Mouse (Mus musculus) liver, embryonic 12.5 days (tissue): ENCODE results near the gene Tmtc4. TPM values are rescaled to one million over a fixed set of nuclear protein-coding genes. Genes with fewer than 3 reads are reported as not detected.

Experiments
- ATAC-seq: fragments of 200-750 bp; cut with Nextera tagmentation; 2 replicates; pipeline ENCODE4 v1.8.0; 2017; ENCODE audit warnings: moderate number of reproducible peaks, mild to moderate bottlenecking, moderate library complexity
- H3K27ac ChIP-seq: fragments of 300-500 bp; sonication (generic); 2 replicates; pipeline ENCODE4 v1.5.1; 2016; ENCODE audit warnings: mild to moderate bottlenecking
- H3K27me3 ChIP-seq: fragments of 300-500 bp; sonication (generic); replicated peaks from 2 replicates; pipeline ENCODE4 v1.6.1; 2016; ENCODE audit warnings: mild to moderate bottlenecking, moderate library complexity
- H3K36me3 ChIP-seq: fragments of 300-500 bp; sonication (generic); 2 replicates; pipeline ENCODE4 v1.6.1; 2016; ENCODE audit warnings: mild to moderate bottlenecking, moderate library complexity
- H3K4me1 ChIP-seq: fragments of 300-500 bp; sonication (generic); 2 replicates; pipeline ENCODE4 v1.6.1; 2016
- H3K4me2 ChIP-seq: fragments of 300-500 bp; sonication (generic); 2 replicates; pipeline ENCODE4 v1.6.1; 2016; ENCODE audit warnings: mild to moderate bottlenecking, moderate library complexity
- H3K4me3 ChIP-seq: fragments of 300-500 bp; sonication (generic); 2 replicates; pipeline ENCODE4 v1.5.1; 2016; ENCODE audit warnings: mild to moderate bottlenecking, moderate library complexity
- H3K9ac ChIP-seq: fragments of 300-500 bp; sonication (generic); 2 replicates; pipeline ENCODE4 v1.6.1; 2016; ENCODE audit warnings: mild to moderate bottlenecking, moderate library complexity
- H3K9me3 ChIP-seq: fragments of 300-500 bp; sonication (generic); replicated peaks from 2 replicates; pipeline ENCODE4 v1.6.1; 2016; ENCODE audit warnings: mild to moderate bottlenecking, moderate library complexity
- WGBS: fragments of 180-500 bp; shearing (Covaris S2); methylation state at CpG from one replicate; pipeline ENCODE4 v1.1.7; 2016; ENCODE audit not compliant: insufficient replicate concordance; 5-methylcytosine and 5-hydroxymethylcytosine counted together
- polyA plus RNA-seq: library from polyadenylated mRNA; unstranded; fragments of >200 nt; fragmentation: Nextera tagmentation; extraction: Ambion mirVana; gene quantifications from 2 replicates; pipeline ENCODE4 v1.2.1, GENCODE M21; 2016

Tmtc4 gene
- polyA plus RNA-seq, 1 experiment from 2014 or later: 3.8 TPM

DNA sequence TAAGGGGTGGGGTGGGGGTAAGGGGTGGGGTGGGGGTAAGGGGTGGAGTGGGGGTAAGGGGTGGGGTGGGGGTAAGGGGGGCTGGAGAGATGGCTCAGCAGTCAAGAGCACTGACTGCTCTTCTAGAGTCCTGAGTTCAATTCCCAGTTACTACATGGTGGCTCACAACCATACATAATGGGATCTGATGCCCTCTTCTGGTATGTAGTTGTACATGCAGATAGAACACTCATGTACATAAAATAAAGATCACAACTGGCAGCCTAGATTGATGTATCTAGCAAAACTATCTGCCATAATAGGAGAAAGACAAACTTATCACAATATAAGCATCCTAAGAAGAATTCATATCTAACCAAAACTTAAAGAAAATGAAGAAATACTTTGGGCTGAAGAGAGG lies 85.3 kb downstream of the Tmtc4 start:
- ATAC-seq: no peak
- H3K4me1 ChIP-seq: no peaks in the 10 kb centered on the region
- no peak overlapping the region for H3K4me3 ChIP-seq
- no peaks in the 10 kb centered on the region for H3K9me3 ChIP-seq
- no peak overlapping the region for H3K9ac ChIP-seq
- no peak overlapping the region for H3K27ac ChIP-seq
- no peak overlapping the region for H3K4me2 ChIP-seq
- no peaks in the 10 kb centered on the region for H3K27me3 ChIP-seq
- 0 out of 2 replicates have a peak, but pooled peaks cover 7% of the 10 kb centered on the region for H3K36me3 ChIP-seq

GRCm38 (mm10) chr14:122896106-122896505 lies 87.7 kb downstream of the Tmtc4 start:
- H3K4me3 ChIP-seq: no peak overlapping the region
- no peaks in the 10 kb centered on the region for H3K9me3 ChIP-seq
- no peak for ATAC-seq
- no peak overlapping the region for H3K9ac ChIP-seq
- no peaks in the 10 kb centered on the region for H3K4me1 ChIP-seq
- 88% methylated on average over 1 of the region's 1 CpGs for WGBS
- H3K27ac ChIP-seq: no peak overlapping the region
- no peak overlapping the region for H3K4me2 ChIP-seq
- peaks cover 16% of the 10 kb centered on the region; the same call in 1 of the 2 replicates for H3K36me3 ChIP-seq
- H3K27me3 ChIP-seq: no peaks in the 10 kb centered on the region

DNA sequence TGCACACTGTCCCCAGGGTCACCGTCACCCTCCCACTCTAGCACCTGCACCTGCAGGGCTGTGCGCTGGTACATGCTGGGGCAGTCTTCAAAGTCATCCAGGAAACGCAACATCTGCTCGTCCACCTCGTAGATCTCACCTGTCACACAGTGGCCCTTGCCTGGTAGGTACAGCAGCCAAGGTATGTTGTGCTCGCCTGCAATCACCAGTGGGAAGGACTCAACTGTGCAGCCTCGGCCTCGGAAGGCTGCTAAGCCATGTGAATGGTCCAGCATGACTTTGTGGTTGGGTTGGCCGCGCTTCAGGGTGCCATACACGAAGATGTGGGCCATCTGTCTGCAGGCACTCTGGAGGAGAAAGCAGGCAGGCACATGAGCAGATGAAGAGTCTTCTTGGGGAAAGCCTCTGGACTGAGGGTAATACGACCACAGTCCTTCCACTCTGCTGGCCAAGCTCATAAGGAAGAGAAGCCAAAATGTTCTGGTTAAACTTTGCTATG lies 92.3 kb downstream of the Tmtc4 start:
- Histone ChIP-seq H3K4me3 (no peak overlapping the region), H3K9me3 (no peaks in the 10 kb centered on the region), H3K27ac (no peak overlapping the region), H3K36me3 (peaks cover 32% of the 10 kb centered on the region), H3K4me1 (no peaks in the 10 kb centered on the region), H3K9ac (no peak overlapping the region), H3K4me2 (no peak overlapping the region), H3K27me3 (no peaks in the 10 kb centered on the region)
- WGBS: 83% methylated on average over 12 of the region's 12 CpGs
- ATAC-seq: no peak

- ATAC-seq: no peak
- Histone ChIP-seq H3K27me3 (no peaks in the 10 kb centered on the region), H3K36me3 (peaks cover 25% of the 10 kb centered on the region), H3K27ac (no peak overlapping the region), H3K9me3 (no peaks in the 10 kb centered on the region), H3K4me3 (no peak overlapping the region), H3K9ac (no peak overlapping the region), H3K4me1 (no peaks in the 10 kb centered on the region), H3K4me2 (no peak overlapping the region)
- WGBS: 83% methylated on average over 1 of the region's 1 CpGs
Observed at GRCm38 (mm10) chr14:122888480-122888872, 95.4 kb downstream of the Tmtc4 start.

GRCm38 (mm10) chr14:122887702-122888479 lies 95.9 kb downstream of the Tmtc4 start:
- Histone ChIP-seq H3K4me1 (no peaks in the 10 kb centered on the region), H3K27me3 (no peaks in the 10 kb centered on the region), H3K4me2 (no peak overlapping the region), H3K27ac (no peak overlapping the region), H3K9ac (no peak overlapping the region), H3K9me3 (no peaks in the 10 kb centered on the region), H3K4me3 (no peak overlapping the region), H3K36me3 (peaks cover 25% of the 10 kb centered on the region)
- no peak for ATAC-seq
- 76% methylated on average over 3 of the region's 3 CpGs for WGBS

DNA sequence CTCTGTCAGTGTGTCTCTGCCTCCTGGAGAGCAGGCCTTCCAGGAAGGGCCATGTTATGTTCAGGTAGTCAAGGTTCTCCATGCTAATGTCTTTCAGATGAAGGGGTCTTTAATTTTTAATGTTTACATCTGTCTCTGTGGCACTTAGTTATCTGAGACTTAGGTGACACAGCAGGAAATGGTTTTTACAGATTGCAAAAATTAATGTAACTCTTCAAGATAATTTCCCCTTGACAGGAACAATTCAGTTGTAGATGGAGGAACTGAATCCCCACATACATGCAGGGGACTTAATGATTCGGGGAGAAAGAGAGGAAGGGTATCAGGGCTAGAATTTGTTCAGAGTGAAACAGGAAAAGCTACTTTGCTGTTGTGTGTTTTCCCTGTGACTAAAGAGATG lies 96.6 kb downstream of the Tmtc4 start:
- H3K9ac ChIP-seq: no peak overlapping the region
- 62% methylated on average over 1 of the region's 1 CpGs for WGBS
- no peak overlapping the region for H3K27ac ChIP-seq
- H3K36me3 ChIP-seq: peaks cover 25% of the 10 kb centered on the region
- no peaks in the 10 kb centered on the region for H3K4me1 ChIP-seq
- H3K4me2 ChIP-seq: no peak overlapping the region
- no peak overlapping the region for H3K4me3 ChIP-seq
- no peak for ATAC-seq
- no peaks in the 10 kb centered on the region for H3K27me3 ChIP-seq
- H3K9me3 ChIP-seq: no peaks in the 10 kb centered on the region

DNA sequence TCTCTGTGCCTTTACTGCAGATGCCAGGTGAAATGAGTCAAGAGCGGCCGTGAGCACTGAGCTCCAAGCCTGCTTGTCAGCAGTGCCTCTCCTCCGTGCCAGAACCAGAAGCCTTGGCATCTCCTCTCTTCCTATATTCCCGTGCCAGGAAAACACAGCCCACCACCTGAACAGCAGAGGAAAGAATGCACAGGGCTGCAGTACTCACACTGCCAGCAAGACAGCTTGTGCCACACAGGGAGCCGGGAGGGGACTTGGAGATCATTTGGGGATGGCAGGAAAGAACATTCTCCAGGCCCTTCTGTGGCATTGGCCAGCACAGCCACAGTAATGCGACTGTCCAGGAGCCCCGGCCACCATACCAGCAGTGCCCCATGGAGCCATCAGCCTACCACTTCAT lies 97.9 kb downstream of the Tmtc4 start:
- no peak overlapping the region for H3K27ac ChIP-seq
- H3K4me1 ChIP-seq: no peaks in the 10 kb centered on the region
- H3K9me3 ChIP-seq: no peaks in the 10 kb centered on the region
- no peaks in the 10 kb centered on the region for H3K27me3 ChIP-seq
- ATAC-seq: no peak
- 79% methylated on average over 7 of the region's 7 CpGs for WGBS
- no peak overlapping the region for H3K9ac ChIP-seq
- H3K4me2 ChIP-seq: no peak overlapping the region
- H3K4me3 ChIP-seq: no peak overlapping the region
- H3K36me3 ChIP-seq: peaks cover 15% of the 10 kb centered on the region

DNA sequence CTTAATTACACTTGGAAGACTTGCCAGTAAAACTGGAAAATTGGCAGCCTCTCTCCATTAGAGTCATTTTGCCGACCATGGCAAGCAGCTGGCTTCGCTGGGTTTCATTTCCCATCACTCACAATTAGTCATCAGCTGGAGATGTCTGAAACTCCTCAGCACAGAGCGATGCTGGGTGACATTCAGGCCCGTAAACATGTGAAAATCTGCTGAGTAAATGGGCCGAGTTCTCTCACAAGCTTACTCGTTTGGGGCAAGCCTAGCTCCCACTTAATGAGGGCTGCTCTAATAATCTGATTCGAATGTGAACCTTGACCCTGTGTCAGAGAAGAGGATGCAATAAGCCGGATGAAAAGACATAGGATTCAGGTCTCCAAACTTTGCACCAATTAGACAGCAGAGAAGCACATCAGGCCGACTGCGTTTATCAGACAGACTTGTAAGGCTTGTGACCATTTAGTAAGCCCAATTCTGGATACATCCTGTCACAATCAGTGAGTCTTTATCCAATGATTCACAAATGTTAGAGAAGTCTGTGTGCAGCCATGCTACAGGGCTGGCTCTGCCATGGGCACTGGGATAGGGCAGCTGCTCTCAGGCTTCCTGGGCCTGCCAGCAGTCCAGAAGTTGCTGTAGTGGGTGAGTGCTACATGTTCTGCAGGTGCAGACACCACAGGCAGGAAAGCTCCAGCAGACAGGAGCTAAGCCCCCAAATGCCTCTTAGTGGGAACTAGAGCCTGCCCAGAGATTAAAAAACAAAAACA lies 99.8 kb downstream of the Tmtc4 start:
- no peak for ATAC-seq
- Histone ChIP-seq H3K27ac (no peak overlapping the region), H3K4me2 (no peak overlapping the region), H3K9me3 (no peaks in the 10 kb centered on the region), H3K4me3 (no peak overlapping the region), H3K4me1 (no peaks in the 10 kb centered on the region), H3K36me3 (peaks cover 3% of the 10 kb centered on the region; the same call in 1 of the 2 replicates), H3K27me3 (no peaks in the 10 kb centered on the region), H3K9ac (no peak overlapping the region)
- WGBS: 65% methylated on average over 10 of the region's 10 CpGs

DNA sequence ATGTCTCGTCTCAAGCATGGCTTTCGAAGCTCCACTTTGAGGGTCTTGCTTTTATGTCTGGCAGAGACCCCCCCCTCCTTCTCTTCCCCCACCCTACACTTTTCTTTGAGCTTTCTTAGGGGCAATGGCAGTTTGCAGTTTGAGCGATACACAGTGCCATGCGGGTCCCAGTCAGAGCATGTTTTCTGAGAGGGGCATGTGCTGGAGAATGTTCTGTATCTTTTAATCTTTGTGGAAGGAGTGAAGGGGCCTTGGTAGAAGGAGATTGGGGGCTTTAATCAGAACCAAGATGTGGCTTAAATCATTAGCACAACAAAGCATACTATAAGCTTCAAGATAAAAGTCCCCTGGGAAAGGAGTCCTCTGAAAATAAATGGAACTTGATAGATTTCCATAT lies 100.4 kb downstream of the Tmtc4 start:
- Histone ChIP-seq H3K4me1 (no peaks in the 10 kb centered on the region), H3K4me3 (no peak overlapping the region), H3K27me3 (no peaks in the 10 kb centered on the region), H3K4me2 (no peak overlapping the region), H3K9me3 (no peaks in the 10 kb centered on the region), H3K36me3 (0 out of 2 replicates have a peak, but pooled peaks cover 1% of the 10 kb centered on the region), H3K9ac (no peak overlapping the region), H3K27ac (no peak overlapping the region)
- WGBS: 68% methylated on average over 4 of the region's 4 CpGs
- ATAC-seq: no peak

- Histone ChIP-seq H3K27me3 (no peaks in the 10 kb centered on the region), H3K4me1 (no peaks in the 10 kb centered on the region), H3K36me3 (no peaks in the 10 kb centered on the region), H3K9me3 (no peaks in the 10 kb centered on the region), H3K4me3 (no peak overlapping the region), H3K9ac (no peak overlapping the region), H3K27ac (no peak overlapping the region), H3K4me2 (no peak overlapping the region)
- ATAC-seq: no peak
- 78% methylated on average over 7 of the region's 7 CpGs for WGBS
Observed at GRCm38 (mm10) chr14:122882795-122883409, 100.9 kb downstream of the Tmtc4 start.

GRCm38 (mm10) chr14:122882201-122882639 lies 101.6 kb downstream of the Tmtc4 start:
- Histone ChIP-seq H3K9me3 (no peaks in the 10 kb centered on the region), H3K9ac (no peak overlapping the region), H3K36me3 (no peaks in the 10 kb centered on the region), H3K4me1 (no peaks in the 10 kb centered on the region), H3K4me3 (no peak overlapping the region), H3K27me3 (no peaks in the 10 kb centered on the region), H3K4me2 (no peak overlapping the region), H3K27ac (no peak overlapping the region)
- WGBS: 77% methylated on average over 9 of the region's 9 CpGs
- ATAC-seq: no peak

DNA sequence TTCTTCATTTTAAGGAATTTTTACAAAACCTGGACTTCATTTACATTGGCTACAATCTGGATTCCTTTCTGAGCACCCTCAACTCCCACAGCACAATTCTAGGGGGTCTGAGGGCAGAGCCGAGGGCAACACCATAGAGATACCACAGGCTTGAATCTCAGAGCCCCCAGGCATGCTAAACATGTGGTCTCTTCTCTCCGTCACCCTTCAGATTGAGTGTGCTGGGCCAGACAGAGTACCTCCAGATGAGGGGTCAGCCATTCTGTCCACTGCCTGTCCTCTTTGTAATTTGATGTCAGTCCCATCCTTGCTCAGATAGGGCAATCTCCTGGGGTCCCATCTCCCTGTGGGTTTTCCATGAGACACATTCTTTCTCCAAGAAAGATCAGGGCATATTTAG lies 102.1 kb downstream of the Tmtc4 start:
- H3K9me3 ChIP-seq: no peaks in the 10 kb centered on the region
- no peak overlapping the region for H3K27ac ChIP-seq
- H3K9ac ChIP-seq: no peak overlapping the region
- H3K4me2 ChIP-seq: no peak overlapping the region
- H3K4me1 ChIP-seq: no peaks in the 10 kb centered on the region
- H3K36me3 ChIP-seq: no peaks in the 10 kb centered on the region
- no peaks in the 10 kb centered on the region for H3K27me3 ChIP-seq
- no peak overlapping the region for H3K4me3 ChIP-seq
- no peak for ATAC-seq
- WGBS: 69% methylated on average over 2 of the region's 2 CpGs
